Mouse (Mus musculus): Measurements from ENCODE around the gene Hbb-y.
"Not testable (repeated sequence)": the region's sequence is repeated elsewhere in the genome, so short reads cannot be mapped to it uniquely, and the experiment has no call there.

GRCm38 (mm10) chr7:103813152-103813551, 39.9 kb downstream of the Hbb-y start:
- TF ChIP-seq POLR2A (IDR thresholded peaks at IDR 0.05; ENCODE audit: borderline replicate concordance, extremely low read depth, insufficient read depth, insufficient read length, poor library complexity, severe bottlenecking); CTCF (IDR thresholded peaks at IDR 0.05; ENCODE audit: borderline replicate concordance, extremely low read depth, insufficient read depth, insufficient read length): not testable (repeated sequence)
